11 mouse cellular contexts compared by ENCODE assay signal in the genomic region with DNA sequence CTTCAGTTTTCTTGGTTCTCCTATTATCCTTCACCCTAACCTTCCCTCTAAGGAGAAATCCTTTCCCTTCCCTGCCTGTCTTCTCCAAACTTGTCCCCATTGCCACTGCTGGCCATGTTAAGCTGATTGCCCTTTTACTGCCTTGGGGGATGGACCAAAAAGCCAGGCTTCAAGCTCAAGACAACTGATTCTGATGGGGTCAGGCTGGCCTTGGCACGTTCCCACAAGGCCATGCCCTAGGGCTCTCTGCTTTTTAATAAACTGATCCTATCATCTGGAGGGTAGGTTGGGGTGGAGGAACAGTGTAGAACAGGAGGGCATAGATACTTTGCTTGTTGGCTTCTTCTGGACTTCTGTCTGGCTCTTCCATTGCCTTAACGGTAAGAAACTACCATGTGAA. TPM values are rescaled to one million over a fixed set of nuclear protein-coding genes. Genes with fewer than 3 reads are reported as not detected.
DNase-seq lines count a peak whose midpoint lies in the region; ATAC-seq and TF ChIP-seq lines count a peak whose summit lies in the region.
"Had no signal": no experiment of that assay in that cellular context is flagged by ENCODE, and none has a peak within 500 bp of the region (broad histone marks: within the 10 kb centered on the region; RNA-seq: fewer than 3 reads in every experiment).

No protein-coding gene starts in this region.

- no peak for ATAC-seq in heart, embryonic 15.5 days (replicated peaks; ENCODE audit: insufficient number of reproducible peaks, insufficient read depth, low FRiP score, low read depth)
- peak; percentile 16; the same call in 1 of the 2 replicates for ATAC-seq in lung, postnatal 0 days
- no peak for ATAC-seq in intestine, embryonic 15.5 days
- ATAC-seq: forebrain, embryonic 15.5 days had no signal

- 89% methylated on average over 2 of the region's 2 CpGs for WGBS in heart, embryonic 15.5 days
- WGBS in lung, postnatal 0 days = 74% methylated on average over 2 of the region's 2 CpGs
- 83% methylated on average over 2 of the region's 2 CpGs for WGBS in intestine, embryonic 15.5 days
- WGBS in macrophage (ENCODE audit: missing documents) = 86% methylated on average over 2 of the region's 2 CpGs

- peaks cover 36% of the 10 kb centered on the region for H3K4me1 ChIP-seq in heart, embryonic 15.5 days (replicated peaks)
- peaks cover 12% of the 10 kb centered on the region; the same call in 1 of the 2 replicates for H3K4me1 ChIP-seq in lung, postnatal 0 days (ENCODE audit: insufficient read depth, low read depth, low read length)
- H3K4me1 ChIP-seq in intestine, embryonic 15.5 days (replicated peaks) = peaks cover 18% of the 10 kb centered on the region; the same call in 1 of the 2 replicates
- H3K4me1 ChIP-seq: forebrain, embryonic 15.5 days had no signal

- no peaks in the 10 kb centered on the region for H3K9me3 ChIP-seq in heart, embryonic 15.5 days (replicated peaks)
- no peaks in the 10 kb centered on the region for H3K9me3 ChIP-seq in lung, postnatal 0 days (ENCODE audit: low read length)
- H3K9me3 ChIP-seq in intestine, embryonic 15.5 days = no peaks in the 10 kb centered on the region
- H3K9me3 ChIP-seq: embryonic facial prominence, embryonic 15.5 days; forebrain, embryonic 15.5 days; hindbrain, embryonic 15.5 days had no signal

- H3K27ac ChIP-seq in heart, embryonic 15.5 days = peak overlapping the region; percentile 48; the same call in 1 of the 2 replicates
- peak overlapping the region; percentile 88 for H3K27ac ChIP-seq in lung, postnatal 0 days (ENCODE audit: low read length)
- H3K27ac ChIP-seq in intestine, embryonic 15.5 days = peak overlapping the region; percentile 1; the same call in 1 of the 2 replicates
- peak overlapping the region; percentile 100 for H3K27ac ChIP-seq in macrophage
- H3K27ac ChIP-seq: embryonic facial prominence, embryonic 15.5 days; forebrain, embryonic 15.5 days; hindbrain, embryonic 15.5 days had no signal

- H3K4me2 ChIP-seq in heart, embryonic 15.5 days = no peak overlapping the region
- no peak overlapping the region for H3K4me2 ChIP-seq in lung, postnatal 0 days (replicated peaks; ENCODE audit: low read depth, low read length)
- H3K4me2 ChIP-seq in intestine, embryonic 15.5 days (replicated peaks) = no peak overlapping the region
- H3K4me2 ChIP-seq: embryonic facial prominence, embryonic 15.5 days; forebrain, embryonic 15.5 days; hindbrain, embryonic 15.5 days had no signal

- no peak for TF ChIP-seq EP300 in lung, postnatal 0 days (IDR thresholded peaks at IDR 0.05)

- H3K79me2 ChIP-seq in macrophage (ENCODE audit: inconsistent target) = no peaks in the 10 kb centered on the region

- no peaks in the 10 kb centered on the region for H3K36me3 ChIP-seq in heart, embryonic 15.5 days
- H3K36me3 ChIP-seq in lung, postnatal 0 days (ENCODE audit: insufficient read depth, low read length) = no peaks in the 10 kb centered on the region
- H3K36me3 ChIP-seq in intestine, embryonic 15.5 days = no peaks in the 10 kb centered on the region
- no peaks in the 10 kb centered on the region for H3K36me3 ChIP-seq in macrophage (ENCODE audit: inconsistent target)
- H3K36me3 ChIP-seq: embryonic facial prominence, embryonic 15.5 days; forebrain, embryonic 15.5 days; hindbrain, embryonic 15.5 days had no signal

- intact Hi-C loops in heart, postnatal 25 days (cut with DNase I) = no loop called here

- DNase-seq in heart, postnatal 25 days (ENCODE audit: low spot score) = no peak
- no peak for DNase-seq in lung, postnatal 0 days (ENCODE audit: low spot score)
- no peak for DNase-seq in lung, postnatal 4 days
- no peak for DNase-seq in layer of hippocampus, adult 18-20 months (ENCODE audit: low spot score in 2 of 2)
- DNase-seq: thymus, postnatal 25 days had no signal

- H3K27me3 ChIP-seq in heart, embryonic 15.5 days = no peaks in the 10 kb centered on the region
- no peaks in the 10 kb centered on the region for H3K27me3 ChIP-seq in lung, postnatal 0 days (replicated peaks; ENCODE audit: insufficient read depth, low read length)
- no peaks in the 10 kb centered on the region for H3K27me3 ChIP-seq in intestine, embryonic 15.5 days (replicated peaks)
- H3K27me3 ChIP-seq: embryonic facial prominence, embryonic 15.5 days; forebrain, embryonic 15.5 days had no signal

- TF ChIP-seq CTCF in lung, postnatal 0 days (IDR thresholded peaks at IDR 0.05) = no peak

- H3K4me3 ChIP-seq in heart, embryonic 15.5 days = no peak overlapping the region
- H3K4me3 ChIP-seq in lung, postnatal 0 days (ENCODE audit: low read depth, low read length) = no peak overlapping the region
- H3K4me3 ChIP-seq in intestine, embryonic 15.5 days (replicated peaks) = no peak overlapping the region
- H3K4me3 ChIP-seq in macrophage (ENCODE audit: inconsistent target) = no peak overlapping the region
- H3K4me3 ChIP-seq: embryonic facial prominence, embryonic 15.5 days; forebrain, embryonic 15.5 days; hindbrain, embryonic 15.5 days had no signal

- H3K9ac ChIP-seq in heart, embryonic 15.5 days = no peak overlapping the region
- H3K9ac ChIP-seq in lung, postnatal 0 days (replicated peaks; ENCODE audit: low read depth) = no peak overlapping the region; the same call in 1 of the 2 replicates
- H3K9ac ChIP-seq in intestine, embryonic 15.5 days = no peak overlapping the region
- H3K9ac ChIP-seq: embryonic facial prominence, embryonic 15.5 days; forebrain, embryonic 15.5 days; hindbrain, embryonic 15.5 days had no signal

RNA-seq across cellular contexts. Expression of a gene that starts 16.8 kb away (rescaled TPM):
- 751 and 850 TPM in 2 replicates for polyA plus RNA-seq in heart, embryonic 15.5 days (2015; fragmentation: Nextera tagmentation; extraction: Ambion mirVana)
- 100 to 1,000 TPM; 177 to 178 TPM for total RNA-seq in heart, postnatal 25 days (2021)
- polyA plus RNA-seq in lung, postnatal 0 days (2015; fragmentation: Nextera tagmentation; extraction: Ambion mirVana) = 342 and 535 TPM in 2 replicates
- polyA plus RNA-seq in intestine, embryonic 15.5 days (2015; fragmentation: Nextera tagmentation; extraction: Ambion mirVana) = 308 and 352 TPM in 2 replicates
- total RNA-seq in macrophage (2018; cell fraction: chromatin; rRNA removed) = 1 to 10 TPM in 17 of 26 experiments, under 1 TPM in 3, not detected in 6; 0.59 to 10.0 (median 2.2) TPM
- 100 to 1,000 TPM in 16 of 26 experiments, 10 to 100 TPM in 10; 81.5 to 363 (median 177) TPM for total RNA-seq in macrophage (2018; cell fraction: cytosol; rRNA removed)
- total RNA-seq in macrophage (2018; cell fraction: nucleus; rRNA removed) = 100 to 1,000 TPM in 1 of 26 experiments, 10 to 100 TPM in 25; 22.4 to 113 (median 50.5) TPM
- 191 to 766 TPM (median 446 TPM) in 3 replicates for polyA plus RNA-seq in macrophage (2018)
- 1 to 10 TPM; 4.7 to 5.8 TPM for total RNA-seq in layer of hippocampus, adult 18-20 months (2021)

RNA-seq across cellular contexts. Expression of a gene that starts 19.2 kb away (rescaled TPM):
- polyA plus RNA-seq in heart, embryonic 15.5 days (2015; fragmentation: Nextera tagmentation; extraction: Ambion mirVana) = 497 and 753 TPM in 2 replicates
- total RNA-seq in heart, postnatal 25 days (2021) = 100 to 1,000 TPM; 290 to 301 TPM
- 500 and 528 TPM in 2 replicates for polyA plus RNA-seq in lung, postnatal 0 days (2015; fragmentation: Nextera tagmentation; extraction: Ambion mirVana)
- 705 and 851 TPM in 2 replicates for polyA plus RNA-seq in intestine, embryonic 15.5 days (2015; fragmentation: Nextera tagmentation; extraction: Ambion mirVana)
- 10 to 100 TPM in 23 of 26 experiments, 1 to 10 TPM in 3; 8.1 to 84.4 (median 24.2) TPM for total RNA-seq in macrophage (2018; cell fraction: chromatin; rRNA removed)
- total RNA-seq in macrophage (2018; cell fraction: cytosol; rRNA removed) = 100 to 1,000 TPM; 354 to 532 (median 434) TPM
- 100 to 1,000 TPM in 15 of 26 experiments, 10 to 100 TPM in 11; 45.3 to 183 (median 105) TPM for total RNA-seq in macrophage (2018; cell fraction: nucleus; rRNA removed)
- 231 to 631 TPM (median 515 TPM) in 3 replicates for polyA plus RNA-seq in macrophage (2018)
- total RNA-seq in layer of hippocampus, adult 18-20 months (2021) = 100 to 1,000 TPM; 265 to 272 TPM

RNA-seq across cellular contexts. Expression of a gene that starts 24.7 kb away (rescaled TPM):
- 17.5 and 24.7 TPM in 2 replicates for polyA plus RNA-seq in heart, embryonic 15.5 days (2015; fragmentation: Nextera tagmentation; extraction: Ambion mirVana)
- 10 to 100 TPM; 34.6 to 47.1 TPM for total RNA-seq in heart, postnatal 25 days (2021)
- polyA plus RNA-seq in lung, postnatal 0 days (2015; fragmentation: Nextera tagmentation; extraction: Ambion mirVana) = 2.3 and 3.1 TPM in 2 replicates
- 8.9 and 9.4 TPM in 2 replicates for polyA plus RNA-seq in intestine, embryonic 15.5 days (2015; fragmentation: Nextera tagmentation; extraction: Ambion mirVana)
- total RNA-seq in macrophage (2018; cell fraction: chromatin; rRNA removed) = 1 to 10 TPM in 17 of 26 experiments, under 1 TPM in 4, not detected in 5; 0.52 to 7.9 (median 2.6) TPM
- total RNA-seq in macrophage (2018; cell fraction: cytosol; rRNA removed) = 1 to 10 TPM in 8 of 26 experiments, under 1 TPM in 18; 0.29 to 2.3 (median 0.84) TPM
- total RNA-seq in macrophage (2018; cell fraction: nucleus; rRNA removed) = 1 to 10 TPM in 14 of 26 experiments, under 1 TPM in 7, not detected in 5; 0.36 to 8.8 (median 1.4) TPM
- polyA plus RNA-seq in macrophage (2018) = 0.29 to 3.3 TPM (median 1.0 TPM) in 3 replicates
- total RNA-seq in layer of hippocampus, adult 18-20 months (2021) = 10 to 100 TPM; 29.5 to 35.5 TPM

Comparison
In these comparisons a context has a peak if more than half of its experiments do, and no peak if none do; other contexts are left out.
1. H3K27ac ChIP-seq: peak in every context shown above with its lines; median percentile 100 in macrophage; 88 in lung, postnatal 0 days; 48 in heart, embryonic 15.5 days; 1 in intestine, embryonic 15.5 days.